Mouse (Mus musculus) inflammation-experienced regulatory T-cells, adult 6 months (primary cell): Measurements from ENCODE around the gene Itga6. TPM values are rescaled to one million over a fixed set of nuclear protein-coding genes. Genes with fewer than 3 reads are reported as not detected.

Experiments
- ATAC-seq: one replicate; pipeline ENCODE4 v1.8.0; 2017
- polyA plus RNA-seq, 3 experiments: library from polyadenylated mRNA; unstranded; fragments of 100-300 nt; shearing (Covaris generic); gene quantifications; one replicate each; pipeline ENCODE4 v1.2.1; 2017

Gene Itga6
- polyA plus RNA-seq, 3 experiments from 2014 or later: 23.9 to 54.9 (median 42.7) TPM

DNA sequence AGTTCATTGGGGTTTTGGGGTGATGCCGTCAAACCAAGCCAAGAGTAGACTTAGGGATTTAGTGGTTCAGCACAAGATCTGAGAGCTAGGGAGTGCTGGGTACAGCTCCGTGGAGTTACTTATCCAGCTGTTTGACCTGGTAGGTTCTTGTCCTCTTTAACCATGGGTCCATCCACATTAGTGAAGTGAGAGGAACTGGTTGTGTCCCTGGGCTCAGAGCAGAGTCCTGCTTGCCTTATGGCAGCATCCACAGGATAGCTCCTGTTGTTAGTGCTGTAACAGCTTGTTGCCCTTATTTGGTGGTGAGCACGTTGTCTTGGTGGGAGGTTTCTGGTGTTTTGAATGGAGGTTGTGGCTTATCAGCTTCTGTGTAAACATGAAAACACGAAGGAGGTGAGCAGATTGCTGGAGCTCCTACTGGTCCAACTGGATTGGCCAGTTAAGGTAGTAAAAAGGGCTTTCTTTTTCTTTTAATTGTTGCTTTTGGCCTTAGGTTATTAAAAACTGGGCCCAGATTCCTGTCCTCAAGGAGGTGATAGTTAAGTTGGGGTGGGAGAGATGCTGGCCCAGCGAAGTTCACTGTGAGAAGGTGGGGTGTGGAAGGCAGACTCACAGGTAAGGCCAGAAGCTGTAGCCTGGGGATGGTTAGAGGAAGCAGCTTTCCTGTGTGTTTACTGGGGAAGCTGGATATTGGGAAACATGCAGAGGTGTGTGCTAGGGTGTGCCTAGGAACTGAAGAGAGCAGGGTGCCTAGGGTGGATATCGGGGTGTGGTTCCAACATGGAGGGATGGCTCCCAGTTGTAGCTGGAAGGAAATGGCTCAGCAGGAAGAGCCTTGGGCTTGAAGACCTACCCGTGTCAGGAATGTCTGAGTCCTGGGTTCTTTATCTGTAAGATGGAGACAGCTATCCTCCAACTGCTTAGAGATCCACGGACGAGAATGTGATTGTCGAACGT, 60.5 kb downstream of the Itga6 start:
- ATAC-seq: no peak

DNA sequence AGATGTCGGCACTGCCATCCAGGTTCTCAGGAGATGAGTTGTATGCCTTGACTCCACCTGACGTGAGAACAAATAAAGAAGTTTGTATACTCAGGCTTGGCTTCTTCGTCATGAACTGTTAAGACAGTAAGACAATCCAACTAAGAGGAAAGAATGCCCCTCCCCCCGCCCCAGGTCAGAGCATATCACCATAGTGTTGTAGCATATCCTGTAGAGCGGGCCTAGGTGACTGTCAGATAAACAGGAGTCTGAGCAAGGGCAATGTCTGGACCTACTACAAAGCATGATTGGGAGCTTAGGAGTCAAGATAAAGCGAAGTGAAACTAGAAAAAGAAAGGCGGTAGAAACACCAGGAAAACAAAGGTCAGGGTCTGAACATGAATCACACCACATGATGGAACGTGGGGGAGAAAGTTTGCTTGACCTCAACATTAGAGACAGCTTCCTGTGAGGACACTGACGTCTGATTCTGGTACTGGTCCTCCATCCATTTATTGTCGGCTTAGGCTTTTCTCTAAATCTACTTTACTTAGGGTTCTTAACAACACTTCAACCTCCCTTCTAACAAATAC, 64.0 kb downstream of the Itga6 start:
- ATAC-seq: peak; percentile 16

DNA sequence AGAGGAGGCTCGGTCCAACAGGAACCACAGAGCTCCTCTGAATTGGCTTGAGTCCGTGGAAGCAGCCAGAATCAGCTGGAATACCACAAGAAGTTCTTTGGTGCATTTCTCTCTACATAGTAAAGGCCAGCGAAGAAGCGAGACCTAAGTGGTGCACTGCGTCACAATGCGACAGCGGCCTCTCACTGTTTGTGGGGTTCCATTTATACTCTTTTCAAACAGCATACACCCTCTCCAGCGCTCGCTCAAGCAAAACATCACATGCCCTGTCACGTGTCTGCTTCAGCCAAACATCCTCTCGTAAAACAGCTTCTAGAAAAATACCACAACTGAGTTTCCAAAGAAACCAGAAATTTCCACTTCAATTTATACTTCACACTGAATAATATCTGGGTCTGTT, 64.6 kb downstream of the Itga6 start:
- ATAC-seq: peak; percentile 64

DNA sequence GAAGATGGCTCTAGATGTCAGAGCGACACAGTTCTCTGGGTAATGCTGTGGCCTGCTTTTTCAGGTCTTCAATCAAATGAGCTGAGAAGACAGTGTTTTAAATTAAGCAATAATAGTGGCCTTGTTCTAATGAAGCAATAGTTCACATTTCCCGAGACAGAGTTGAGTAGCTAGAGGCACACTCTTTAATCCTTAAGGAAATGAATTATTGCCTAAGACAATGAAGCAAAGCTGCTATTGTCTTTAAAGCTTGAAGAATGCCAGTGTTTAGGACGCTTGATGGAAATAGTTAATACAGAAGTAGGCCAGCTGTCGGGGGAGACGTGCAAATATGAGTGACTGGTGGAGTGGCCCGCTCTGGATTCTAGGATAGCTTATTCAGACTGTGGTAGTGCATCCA, 65.5 kb downstream of the Itga6 start:
- ATAC-seq: no peak

DNA sequence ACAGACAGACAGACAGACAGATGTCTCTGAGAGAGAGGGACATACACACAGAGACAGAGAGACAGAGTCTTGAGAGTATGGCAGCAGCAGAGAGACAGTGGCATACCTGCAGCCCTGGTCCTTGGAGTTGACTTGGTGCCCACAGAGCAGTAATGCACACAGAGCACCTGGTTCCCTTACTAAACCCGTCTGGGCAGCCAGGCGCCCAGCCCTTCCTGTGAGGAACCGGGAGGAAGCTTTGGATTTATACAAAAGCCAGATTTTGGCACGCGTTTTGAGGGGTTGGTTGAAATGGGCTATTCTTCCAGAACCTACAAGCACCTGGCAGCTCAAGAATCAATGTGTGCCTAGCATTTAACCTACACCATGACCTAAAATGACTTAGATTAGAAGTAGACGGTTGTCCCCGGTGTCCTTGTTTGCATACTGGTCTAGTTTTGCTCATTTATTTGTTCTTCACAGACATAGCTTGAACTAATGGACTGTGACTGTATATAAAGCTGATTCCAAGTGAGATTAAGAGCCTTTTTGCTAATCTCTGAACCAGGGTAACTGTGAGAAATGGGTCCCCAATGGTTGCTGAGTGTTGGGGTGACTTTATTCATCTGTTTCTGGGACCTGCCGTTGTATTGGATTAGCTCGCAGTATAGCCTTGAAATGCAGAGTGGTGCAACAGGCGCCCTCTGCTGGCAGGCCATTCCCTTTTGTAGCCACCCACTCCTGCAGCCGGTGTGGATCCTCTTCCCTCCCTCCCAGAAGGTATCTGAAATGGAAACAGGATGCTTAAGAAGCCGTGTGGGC, 67.0 kb downstream of the Itga6 start:
- ATAC-seq: peak; percentile 18

DNA sequence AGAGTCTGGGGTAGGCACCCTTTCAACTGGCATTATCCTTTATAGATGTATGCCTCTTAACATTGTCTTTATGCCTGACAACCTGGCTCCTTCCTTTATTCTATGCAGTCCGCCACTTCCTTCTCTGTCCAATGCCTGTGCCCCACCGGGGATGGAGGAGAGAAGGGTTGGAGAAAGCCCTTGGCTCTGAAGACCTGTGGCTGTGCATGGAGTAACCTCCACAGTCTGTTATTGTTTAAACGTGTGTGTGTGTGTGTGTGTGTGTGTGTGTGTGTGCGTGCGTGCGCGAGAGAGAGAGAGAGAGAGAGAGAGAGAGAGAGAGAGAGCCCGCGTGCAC, 67.6 kb downstream of the Itga6 start:
- no peak for ATAC-seq

DNA sequence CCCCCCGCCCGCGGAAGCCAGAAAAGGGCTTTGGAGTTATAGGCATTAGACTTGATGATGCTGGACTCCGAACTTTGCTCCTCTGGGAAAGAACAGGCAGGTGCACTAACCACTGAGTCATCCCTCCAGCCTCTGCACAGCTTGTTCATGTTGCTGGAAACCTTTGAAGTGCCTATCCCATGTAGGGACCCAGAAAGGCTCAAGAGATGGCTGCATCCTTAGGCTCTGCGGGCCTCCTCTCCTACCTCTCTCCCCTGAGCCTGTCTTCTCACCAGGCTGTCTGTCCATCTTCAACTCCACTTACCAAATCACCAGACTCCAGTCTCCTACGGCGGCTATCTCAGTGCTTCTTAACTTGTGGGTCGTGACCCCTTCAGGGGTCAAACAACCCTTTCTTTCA, 68.0 kb downstream of the Itga6 start:
- no peak for ATAC-seq

DNA sequence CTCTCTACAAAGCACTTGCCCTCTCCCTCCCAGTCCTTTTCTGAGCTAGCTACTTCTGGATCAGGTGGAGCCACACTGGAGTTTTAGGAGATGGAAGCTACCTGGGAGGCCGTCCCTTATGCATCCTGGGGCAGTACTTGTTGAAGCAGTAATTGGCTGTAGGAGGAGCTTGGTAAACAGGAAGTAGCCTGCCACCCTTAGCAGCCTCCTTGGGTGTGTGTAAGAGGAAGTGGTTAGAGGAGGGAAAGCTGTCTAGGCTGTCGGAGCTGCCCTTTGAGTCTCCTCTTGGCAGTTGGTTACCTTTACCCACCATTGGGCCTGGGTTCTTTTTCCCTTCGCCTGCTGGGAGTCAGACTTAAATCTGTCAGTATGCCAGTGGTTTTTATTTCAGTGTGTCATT, 68.6 kb downstream of the Itga6 start:
- peak; percentile 76 for ATAC-seq

DNA sequence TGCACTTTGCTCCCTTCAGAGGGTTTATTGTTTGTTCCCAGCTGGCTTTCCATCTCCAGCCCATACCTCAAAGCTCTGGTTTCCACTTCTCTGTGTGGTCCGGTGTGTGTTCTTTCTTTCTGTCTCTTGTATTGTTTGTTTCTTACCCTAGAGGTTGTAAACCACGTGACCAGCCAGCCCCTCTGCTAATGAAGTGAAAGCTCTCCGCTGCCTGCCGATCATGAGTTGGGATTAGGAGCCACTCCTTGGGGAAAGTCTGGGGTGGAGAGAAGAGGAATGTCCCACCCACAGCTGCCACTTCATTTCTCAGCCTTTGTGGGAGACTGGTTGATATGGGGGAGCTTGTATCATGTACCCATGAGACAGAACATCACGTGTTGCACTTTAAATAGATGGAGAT, 69.9 kb downstream of the Itga6 start:
- ATAC-seq: no peak

DNA sequence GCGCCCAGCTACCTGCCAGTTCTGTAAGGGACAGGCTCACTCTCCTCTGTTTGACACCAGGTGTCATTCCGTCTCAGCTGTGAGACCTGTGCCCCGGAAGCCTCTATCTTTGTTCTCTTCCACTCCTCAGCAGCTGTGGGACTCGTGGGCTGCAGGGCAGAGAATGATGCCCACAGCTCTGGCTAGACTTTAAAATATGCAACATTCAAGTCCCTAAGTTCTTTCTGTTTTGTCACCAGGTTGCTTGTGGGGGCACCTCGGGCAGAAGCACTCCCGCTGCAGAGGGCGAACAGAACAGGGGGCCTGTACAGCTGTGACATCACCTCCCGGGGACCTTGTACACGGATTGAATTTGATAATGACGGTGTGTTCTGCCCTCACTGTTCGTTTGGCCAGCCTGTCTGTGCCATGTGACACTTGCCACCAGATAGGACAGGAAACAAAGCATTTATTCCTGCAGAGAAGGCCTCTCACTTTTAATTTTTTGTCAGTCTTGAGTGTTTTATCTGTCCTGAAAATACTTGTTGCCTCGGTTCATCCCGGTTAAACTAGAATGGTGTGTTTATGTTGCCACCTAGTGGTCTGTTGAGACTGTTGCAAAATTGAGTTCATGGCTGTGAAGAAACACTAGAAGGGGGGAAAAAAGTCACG, 71.1 kb downstream of the Itga6 start:
- ATAC-seq: peak; percentile 12

DNA sequence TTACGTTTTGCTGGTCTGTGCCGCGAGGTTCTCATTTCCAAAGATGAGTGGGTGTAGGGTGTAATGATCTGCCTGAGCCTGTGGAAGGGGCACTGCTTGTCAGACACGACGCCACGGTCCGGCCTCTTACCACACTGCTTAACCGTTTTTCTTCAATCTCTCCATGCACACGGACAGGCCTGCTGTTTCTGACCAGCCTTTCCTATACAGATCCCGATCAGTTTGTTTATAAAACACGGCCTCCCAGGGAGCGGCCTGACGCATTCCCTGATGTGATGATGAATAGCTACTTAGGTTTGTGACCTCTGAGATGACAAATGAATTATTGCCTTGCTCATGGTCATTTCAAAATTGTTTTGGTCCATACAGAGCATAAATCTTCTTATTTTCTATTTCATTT, 78.7 kb downstream of the Itga6 start:
- ATAC-seq: no peak

DNA sequence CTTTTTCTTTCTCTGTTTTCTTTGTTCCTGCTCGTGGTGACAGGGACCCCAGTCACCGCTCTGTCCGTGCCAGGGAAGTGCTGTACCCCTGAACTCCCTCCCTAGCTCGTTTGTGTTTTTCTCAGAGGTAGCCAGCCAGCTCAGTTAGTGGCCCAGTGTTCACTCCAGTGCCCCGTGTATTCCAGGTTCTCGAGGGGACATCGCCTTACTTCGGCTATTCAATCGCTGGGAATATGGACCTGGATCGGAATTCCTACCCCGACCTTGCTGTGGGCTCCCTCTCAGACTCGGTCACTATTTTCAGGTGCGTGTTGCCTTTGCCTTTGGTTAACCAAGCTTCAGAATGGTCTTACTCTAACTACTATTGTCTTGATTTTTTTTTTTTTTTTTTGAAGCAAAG, 82.3 kb downstream of the Itga6 start:
- ATAC-seq: no peak

DNA sequence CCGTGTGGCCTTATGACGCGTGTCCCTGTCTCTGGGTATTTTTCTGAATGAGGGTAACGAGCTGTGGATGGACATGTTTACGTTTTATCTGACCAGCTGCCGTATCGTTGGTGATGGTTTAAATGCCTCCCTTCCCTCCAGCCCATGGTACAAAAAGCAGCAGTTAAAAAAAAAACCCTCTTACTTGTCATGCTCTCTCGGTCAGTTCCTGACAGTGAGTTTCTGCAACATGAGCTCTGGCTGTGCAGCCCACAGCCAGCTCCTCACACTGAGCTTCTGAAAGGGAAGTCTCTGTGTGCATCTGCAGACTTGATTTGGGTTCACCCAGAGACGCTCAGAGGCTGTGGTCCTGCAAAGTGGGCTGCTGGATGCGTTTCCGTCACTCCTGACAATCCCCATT, 83.5 kb downstream of the Itga6 start:
- ATAC-seq: no peak

DNA sequence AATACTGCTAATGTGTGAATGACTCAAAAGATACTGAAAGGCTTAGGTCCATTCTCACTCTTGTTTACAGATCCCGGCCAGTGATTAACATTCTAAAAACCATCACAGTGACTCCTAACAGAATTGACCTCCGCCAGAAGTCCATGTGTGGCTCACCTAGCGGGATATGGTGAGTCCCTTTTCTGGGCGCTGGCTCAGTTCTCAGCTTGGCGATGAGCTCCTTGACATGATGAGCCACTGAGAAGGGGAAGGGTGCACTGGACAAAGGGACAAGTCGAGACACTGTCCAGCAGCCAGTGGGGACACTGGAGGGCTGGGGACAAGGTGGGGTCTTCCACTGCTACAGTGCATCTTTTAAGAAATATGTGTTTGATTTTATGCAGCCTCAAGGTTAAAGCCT, 88.2 kb downstream of the Itga6 start:
- ATAC-seq: no peak

DNA sequence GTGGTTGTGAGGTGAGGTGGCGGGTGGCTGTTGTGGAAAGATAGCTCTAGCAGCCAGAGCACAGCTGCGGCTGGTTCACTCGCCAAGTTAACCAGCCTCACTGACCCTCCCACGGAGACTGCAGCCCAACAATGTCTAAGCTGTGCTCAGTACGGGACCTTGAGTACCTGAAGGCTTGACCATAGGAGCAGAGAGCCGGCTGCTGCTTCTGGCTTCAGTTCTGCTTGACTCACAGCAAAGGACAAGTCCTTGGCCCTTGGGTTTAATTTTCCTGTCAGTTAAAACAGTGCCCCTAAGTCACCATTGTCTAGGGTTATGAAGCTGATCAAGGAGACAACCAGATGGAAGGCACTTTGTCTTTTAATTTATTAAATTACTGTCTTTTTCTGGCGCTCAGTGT, 89.0 kb downstream of the Itga6 start:
- no peak for ATAC-seq

DNA sequence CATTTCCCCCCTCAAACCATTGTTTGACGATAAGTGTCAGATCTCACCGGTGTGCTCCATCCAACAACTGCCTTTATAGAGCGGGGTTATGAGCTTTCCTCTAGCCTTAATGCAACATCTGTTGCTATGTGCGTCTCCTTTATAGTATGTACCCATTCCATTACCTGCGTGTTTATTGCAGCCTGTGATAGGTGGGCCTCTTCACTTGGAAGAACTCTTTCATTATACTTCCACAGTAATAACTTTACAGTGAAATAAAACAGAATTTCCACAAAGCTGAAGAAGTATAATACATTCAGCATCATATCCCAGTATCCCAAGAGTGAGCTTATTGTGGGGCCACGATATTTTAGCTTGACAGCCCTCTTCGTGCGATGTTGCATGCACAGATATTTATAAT, 90.1 kb downstream of the Itga6 start:
- no peak for ATAC-seq

DNA sequence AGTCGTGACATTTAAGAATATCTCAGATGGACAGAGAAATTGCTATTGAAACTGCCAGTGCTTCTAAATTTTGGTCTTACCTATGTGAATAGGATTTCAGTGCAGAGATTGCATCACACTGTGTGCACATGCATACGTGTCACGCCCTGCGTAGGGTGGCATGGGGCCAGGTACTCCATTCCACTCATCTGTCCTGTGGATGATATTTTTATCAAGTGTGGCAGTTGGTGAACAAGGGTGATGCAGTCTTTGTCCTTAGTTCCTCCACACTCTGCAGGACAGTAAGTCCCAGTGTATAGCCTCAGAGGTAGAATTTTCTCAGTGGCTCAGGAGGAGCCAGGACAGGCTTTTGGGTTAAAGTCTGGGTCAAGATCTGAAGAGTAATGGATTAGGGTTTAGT, 90.8 kb downstream of the Itga6 start:
- ATAC-seq: no peak

DNA sequence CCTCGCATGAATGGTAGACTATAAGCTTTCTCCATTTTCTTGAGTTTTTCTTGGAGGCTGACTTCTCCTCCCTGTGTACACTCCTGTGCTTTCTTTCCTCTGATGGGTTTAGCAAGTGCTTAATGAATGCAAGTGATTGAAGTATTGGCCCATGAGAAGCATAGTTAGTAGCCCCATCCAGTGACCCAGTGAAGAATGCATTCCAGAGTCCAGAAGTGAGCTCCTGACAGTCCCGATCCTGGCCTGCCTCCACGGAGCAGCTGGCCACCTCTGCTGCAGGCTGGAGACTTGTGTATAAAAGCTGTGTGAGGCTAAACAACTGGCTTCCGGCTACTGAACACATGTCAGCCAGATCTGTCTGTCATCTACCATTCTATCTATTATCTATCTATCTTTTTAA, 91.8 kb downstream of the Itga6 start:
- ATAC-seq: no peak

DNA sequence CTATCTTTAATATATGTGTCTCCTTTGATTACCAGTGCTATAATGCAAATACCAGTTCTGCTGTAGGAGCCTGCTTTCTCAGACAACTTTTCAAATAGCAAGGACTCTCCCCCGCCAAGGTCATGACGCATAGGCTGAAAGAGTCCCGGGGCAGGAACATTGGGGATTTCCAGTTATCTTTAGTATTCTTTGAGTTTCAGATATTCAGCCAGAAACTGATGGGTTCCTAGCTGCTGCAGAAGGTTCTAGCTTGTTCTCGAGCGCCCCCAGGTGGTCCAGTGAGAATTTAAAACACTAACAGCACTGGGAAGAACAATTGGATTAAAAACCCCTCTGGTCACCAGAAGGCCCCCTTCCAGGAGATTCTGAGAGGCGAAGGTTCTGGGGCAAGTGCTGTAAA, 92.4 kb downstream of the Itga6 start:
- peak; percentile 78 for ATAC-seq

DNA sequence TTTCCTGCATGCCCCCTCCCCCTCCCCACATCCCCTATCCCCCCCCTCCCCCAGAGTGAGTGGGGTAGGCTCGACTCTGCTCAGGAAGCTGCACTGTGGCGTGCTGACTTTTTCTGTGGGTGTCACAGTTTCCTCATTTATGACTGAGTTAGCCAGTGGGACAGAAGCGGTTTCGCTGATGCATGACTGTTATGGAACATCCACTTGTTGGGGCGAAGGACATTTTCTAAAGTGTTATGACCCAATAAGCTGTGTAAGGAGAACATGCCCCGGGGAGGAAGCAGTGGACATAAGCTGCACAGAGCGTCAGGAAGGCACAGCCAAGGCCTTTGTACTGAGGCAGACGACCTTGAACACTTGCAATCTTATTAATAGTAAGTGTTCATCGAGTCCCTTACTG, 97.9 kb downstream of the Itga6 start:
- ATAC-seq: peak; percentile 56

DNA sequence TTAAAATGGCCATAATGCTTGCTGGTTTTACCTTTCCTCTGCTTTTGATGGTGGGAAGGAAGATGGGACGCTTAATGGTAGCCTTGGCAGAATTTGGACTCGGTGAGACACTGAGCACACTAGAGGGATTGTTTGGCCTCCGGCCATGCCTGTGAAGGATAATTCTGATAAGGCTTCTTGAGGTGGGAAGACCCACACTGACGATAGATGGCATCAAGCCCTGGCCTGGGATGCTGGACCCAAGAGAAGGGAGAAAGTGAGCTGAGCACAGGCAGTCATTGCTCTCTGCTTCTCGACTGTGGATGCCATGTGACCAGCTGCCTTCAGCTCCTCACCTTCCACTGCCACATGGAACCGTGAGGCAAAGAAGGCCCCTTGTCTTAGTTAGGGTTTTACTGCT, 99.5 kb downstream of the Itga6 start:
- no peak for ATAC-seq

DNA sequence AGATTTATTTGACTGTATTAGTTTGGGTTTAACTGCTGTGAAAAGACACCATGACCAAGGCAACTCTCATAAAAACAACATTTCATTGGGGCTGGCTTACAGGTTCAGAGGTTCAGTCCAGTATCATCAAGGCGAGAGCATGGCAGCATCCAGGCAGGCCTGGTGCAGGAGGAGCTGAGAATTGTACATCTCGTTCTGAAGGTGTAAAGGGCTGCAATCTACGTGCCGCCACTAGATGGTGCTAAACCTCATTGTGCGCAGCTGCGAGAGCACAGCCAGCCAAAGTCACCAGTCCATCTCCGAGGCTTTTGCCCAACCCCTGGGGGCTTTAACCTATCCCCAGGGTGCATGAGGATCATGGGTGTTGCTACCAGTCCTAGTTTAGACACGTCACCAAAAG, 106.7 kb downstream of the Itga6 start:
- ATAC-seq: peak; percentile 67

DNA sequence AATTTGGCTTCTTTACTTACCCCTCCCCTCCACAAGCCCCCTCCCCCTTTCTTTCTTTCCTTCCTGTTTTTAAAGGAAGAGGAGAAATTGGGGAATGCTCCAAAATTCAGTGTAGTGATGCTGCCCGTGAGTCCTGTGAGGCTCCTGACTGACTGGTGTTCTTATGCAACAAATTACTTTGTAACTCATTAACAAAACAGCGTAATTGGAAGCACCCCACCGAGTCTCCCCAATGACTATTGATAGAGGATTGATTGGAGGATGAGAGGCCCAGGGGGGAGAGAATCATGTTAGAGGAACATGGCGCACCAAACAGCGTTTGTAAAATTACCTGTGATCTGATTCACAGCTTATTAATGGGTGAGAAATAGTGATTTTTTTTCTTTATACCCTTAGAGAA, 109.7 kb downstream of the Itga6 start:
- no peak for ATAC-seq
